Mouse (Mus musculus) brain, embryonic 14.5 days (tissue): ENCODE results near the gene Wdr62. TPM values are rescaled to one million over a fixed set of nuclear protein-coding genes. Genes with fewer than 3 reads are reported as not detected.
A peak's percentile ranks its signal among the peaks of the same experiment; 100 is the strongest.

Source experiments
- DNase-seq: peaks from one replicate; pipeline ENCODE4 v3.0.0-alpha.2; 2011; ENCODE audit warnings: low read depth
- CTCF ChIP-seq: fragments of 200-500 bp; IDR thresholded peaks from 2 replicates; pipeline ENCODE4 v1.5.1; 2012; ENCODE audit warnings: inconsistent platforms, mild to moderate bottlenecking, moderate library complexity, borderline replicate concordance; ENCODE audit not compliant: insufficient read depth, insufficient read length; ENCODE audit errors: extremely low read depth
- POLR2A ChIP-seq: fragments of 200-500 bp; IDR thresholded peaks from 2 replicates; pipeline ENCODE4 v1.6.1; 2012; ENCODE audit warnings: mild to moderate bottlenecking, inconsistent platforms, borderline replicate concordance; ENCODE audit not compliant: poor library complexity, insufficient read depth, insufficient read length, severe bottlenecking; ENCODE audit errors: extremely low read depth
- polyA plus RNA-seq: library from polyadenylated mRNA; depleted of rRNA; stranded (reverse); fragments of >200 nt; gene quantifications from 2 replicates; pipeline ENCODE4 v1.2.3, GENCODE M21; 2012; rRNA removed

The Wdr62 gene
- polyA plus RNA-seq, result 15.2 and 26.2 TPM in 2 replicates

DNA sequence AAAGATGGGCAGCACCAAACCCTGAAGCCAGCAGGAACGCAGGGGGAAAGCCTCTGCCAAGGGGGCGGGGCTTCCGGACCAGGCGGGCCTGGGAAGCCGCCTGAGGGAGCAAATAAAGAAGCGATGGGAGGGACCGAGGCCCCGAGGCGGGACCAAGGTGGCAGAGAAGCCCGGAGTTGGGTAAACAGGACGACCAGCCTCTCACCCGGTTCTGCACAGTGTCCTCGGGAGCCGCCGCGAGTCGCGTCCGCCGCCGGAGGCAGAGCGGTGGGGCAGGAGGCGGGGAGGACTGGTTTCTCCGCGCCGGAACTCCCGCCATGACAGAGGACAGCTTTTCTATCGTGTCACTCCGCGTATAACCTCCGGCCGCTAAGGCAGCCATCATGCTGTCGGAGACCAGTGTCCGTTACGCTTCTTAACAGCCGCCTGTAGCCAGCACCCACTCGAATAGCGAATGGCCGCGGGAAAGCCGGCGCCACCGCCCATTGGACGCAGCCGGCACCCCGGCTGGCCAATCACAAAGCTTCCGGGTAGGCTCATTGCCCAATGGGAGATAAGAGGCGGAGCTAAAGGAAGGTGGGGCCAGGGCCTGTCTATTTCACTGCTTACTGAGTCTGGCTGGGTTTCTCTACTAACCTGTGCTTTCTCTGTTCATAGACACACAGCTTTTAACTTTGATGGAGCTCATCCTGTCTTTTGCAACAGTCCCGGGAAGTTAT is at the start of gene Wdr62, which contains the start of gene Thap8:
Gene Wdr62 (minus strand): TSS at position 469 of the 719 bp plus-strand sequence.
Gene Thap8 (plus strand): TSS at position 144 of the 719 bp plus-strand sequence.
- TF ChIP-seq CTCF, result no peak
- TF ChIP-seq POLR2A, result 0 out of 2 replicates have a peak, but pooled peaks have one; percentile 20
- peak; percentile 97 for DNase-seq

DNA sequence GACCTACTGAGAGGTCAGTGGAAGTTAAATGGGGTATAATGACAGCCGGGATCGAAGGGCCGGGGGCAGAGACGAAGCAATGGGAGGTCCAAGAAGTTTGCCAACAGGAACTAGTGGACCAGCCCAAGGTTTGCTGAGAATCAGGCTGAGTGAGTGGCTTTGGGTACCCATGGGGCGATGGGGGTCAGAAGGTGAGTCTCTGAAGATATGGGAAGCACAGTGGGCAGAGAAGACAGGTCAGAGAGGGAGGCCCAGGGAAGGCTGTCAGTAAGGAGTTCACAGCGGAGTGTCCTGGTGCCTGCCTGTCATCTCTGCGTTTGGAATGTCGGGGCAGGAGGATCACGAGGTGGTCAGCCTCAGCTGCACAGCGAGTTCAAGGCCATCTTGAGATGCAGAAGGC is 48.2 kb upstream of the Wdr62 start:
- TF ChIP-seq POLR2A, result no peak
- no peak for TF ChIP-seq CTCF
- DNase-seq, result no peak

DNA sequence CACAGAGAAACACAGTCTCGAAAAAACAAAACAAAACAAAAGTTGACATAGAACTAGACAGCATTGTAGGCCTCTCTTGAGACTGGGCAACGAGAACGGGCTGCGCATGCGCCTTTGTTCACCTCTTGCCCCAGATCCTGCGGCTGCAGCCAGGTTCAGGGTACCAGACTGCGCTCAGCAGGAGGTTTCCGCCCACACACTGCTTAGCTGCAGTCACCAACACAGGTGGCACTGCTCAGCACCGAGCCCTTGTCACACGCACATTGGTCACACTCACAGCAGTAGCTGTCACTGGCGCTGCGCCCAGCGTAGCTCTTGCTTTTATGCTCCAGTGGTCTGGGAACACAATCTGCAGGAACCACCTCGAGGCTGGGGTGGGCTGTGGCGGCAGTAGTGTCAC is 46.9 kb upstream of the Wdr62 start:
- TF ChIP-seq CTCF (no peak), POLR2A (no peak)

DNA sequence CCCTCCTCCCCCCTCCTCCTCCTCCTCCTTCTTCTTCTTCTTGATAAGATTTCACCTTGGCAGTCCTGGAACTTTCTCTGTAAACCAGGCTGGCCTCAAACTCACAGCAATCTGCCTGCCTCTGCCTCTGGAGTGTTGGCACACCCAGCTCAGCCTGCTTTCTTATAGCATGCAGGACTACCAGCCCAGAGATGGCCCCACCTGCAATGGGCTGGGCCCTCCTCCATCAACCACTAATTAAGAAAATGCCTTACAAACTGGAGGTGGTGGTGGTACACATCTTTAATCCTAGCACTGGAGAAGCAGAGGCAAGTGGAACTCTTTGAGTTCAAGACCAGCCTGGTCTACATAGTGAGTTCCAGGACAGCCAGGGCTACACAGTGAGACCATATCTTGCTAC is 46.2 kb upstream of the Wdr62 start:
- DNase-seq, result no peak
- TF ChIP-seq POLR2A (no peak), CTCF (no peak)

More for the DNA sequence above, 46.9 kb upstream of the Wdr62 start:
- peak; percentile 58 for DNase-seq

DNA sequence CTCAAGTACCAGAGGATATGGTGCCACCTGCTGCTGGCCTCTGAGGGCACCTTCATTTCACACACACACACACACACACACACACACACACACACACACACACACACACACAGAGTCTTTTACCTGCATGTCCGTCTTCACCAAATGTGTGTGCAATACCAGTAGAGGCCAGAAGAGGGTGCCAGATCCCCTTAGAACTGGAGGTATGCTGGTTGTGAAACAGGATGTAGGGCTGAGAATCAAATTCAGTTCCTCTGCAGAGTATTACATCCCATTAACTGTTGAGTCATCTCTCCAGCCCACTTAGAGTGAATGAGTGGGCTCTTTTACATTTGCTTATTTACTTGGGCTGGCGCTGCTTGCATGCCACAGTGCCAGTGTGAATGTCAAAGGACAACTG is 45.1 kb upstream of the Wdr62 start:
- peak; percentile 28 for DNase-seq

DNA sequence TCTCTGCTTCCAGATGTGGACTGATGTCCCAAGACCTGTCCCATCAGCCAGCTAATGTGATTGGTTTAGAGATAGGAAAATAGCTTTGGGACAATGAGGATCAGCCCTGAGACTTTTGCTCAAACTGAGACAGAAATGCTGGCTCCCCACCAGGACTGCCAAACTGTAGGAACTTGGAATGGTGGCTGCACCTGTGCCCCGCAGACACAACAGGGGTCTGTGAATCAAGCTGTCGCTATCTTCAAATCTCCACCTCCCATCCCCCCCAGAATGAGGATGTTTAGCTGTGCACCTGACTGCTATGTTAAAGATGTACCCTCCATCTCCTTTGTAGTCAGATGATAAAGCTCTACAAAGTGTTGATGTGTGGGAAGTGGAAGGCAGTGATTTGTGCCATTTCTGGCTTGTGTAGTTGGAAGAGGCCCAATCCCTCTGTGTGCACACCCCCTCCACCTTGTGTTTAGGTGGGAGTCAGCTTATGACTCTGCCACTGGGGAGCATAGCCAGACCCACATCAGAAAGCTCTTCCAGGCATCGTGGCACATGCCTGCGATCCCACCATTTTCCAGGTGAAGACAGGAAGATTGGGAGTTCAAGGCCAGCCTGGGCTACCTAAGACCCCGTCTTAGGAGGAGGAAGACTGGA is 44.2 kb upstream of the Wdr62 start:
- no peak for TF ChIP-seq POLR2A
- TF ChIP-seq CTCF, result no peak
- no peak for DNase-seq

More for the DNA sequence above, 45.1 kb upstream of the Wdr62 start:
- peak; percentile 58; the same call in 1 of the 2 replicates for TF ChIP-seq CTCF
- no peak for TF ChIP-seq POLR2A

DNA sequence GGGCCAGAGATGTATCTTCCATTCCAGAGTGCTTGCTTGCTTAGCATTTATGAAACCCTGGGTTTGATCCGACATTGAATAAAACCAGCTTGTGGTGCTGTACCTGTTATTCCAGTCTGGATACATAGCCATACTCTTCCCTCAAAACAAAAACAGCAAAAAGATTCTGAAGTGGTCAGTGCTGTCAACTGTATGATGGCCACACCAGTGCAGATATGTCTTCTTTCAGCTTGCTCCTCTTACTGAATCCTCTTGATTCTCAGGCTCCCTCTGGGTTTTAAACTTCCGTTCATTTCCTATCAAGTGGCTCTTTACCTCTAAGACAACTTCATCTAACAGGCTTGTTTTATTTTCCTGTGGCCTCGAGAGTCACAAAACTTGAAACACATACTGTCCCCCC is 43.6 kb upstream of the Wdr62 start, which contains the start of gene Sdhaf1:
Gene Sdhaf1 (minus strand): TSS at position 101 of the 400 bp plus-strand sequence.
- TF ChIP-seq CTCF, result no peak
- TF ChIP-seq POLR2A, result no peak

DNA sequence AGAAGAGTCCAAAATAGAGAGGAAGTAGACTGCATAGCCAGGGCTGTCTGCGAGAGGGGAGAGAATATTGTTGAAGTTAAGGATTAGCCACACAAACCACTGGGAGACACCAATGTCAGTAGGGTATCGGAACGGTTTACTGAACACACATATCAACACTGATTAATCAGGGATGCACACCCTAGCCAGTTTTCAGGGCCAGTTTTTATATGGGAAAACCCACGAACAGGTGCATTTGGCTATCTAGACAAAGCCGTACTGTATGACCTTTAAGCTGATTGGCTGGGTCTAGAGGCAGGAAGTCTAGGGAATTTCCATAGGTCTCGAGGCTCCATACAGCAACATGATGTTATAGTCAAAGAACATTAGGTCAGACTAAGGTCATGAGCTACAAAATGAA is 42.6 kb upstream of the Wdr62 start:
- DNase-seq, result no peak
- no peak for TF ChIP-seq CTCF
- TF ChIP-seq POLR2A, result no peak

More for the DNA sequence above, 43.6 kb upstream of the Wdr62 start, which contains the start of gene Sdhaf1:
- DNase-seq, result no peak

DNA sequence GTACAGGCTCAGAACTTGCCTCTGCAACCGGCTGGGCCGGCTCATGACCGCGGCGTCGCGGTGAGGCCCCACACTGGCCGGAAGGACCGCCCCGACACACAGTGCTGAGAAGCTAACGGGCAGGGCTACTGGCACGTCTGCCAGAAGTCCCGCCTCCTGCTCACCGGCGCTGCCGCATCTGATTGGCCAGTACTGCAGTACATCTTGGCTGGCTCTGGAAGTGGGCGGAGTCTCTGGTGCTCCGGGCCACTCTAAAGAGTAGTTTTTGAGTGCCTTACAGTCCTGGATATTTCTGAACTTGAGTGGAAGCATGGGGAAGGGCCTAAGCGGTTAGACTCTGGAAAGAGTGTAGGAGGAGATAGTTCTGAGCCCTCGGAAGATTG is 42.1 kb upstream of the Wdr62 start:
- TF ChIP-seq POLR2A, result peak; percentile 88; the same call in 1 of the 2 replicates
- no peak for TF ChIP-seq CTCF
- DNase-seq, result peak; percentile 99

DNA sequence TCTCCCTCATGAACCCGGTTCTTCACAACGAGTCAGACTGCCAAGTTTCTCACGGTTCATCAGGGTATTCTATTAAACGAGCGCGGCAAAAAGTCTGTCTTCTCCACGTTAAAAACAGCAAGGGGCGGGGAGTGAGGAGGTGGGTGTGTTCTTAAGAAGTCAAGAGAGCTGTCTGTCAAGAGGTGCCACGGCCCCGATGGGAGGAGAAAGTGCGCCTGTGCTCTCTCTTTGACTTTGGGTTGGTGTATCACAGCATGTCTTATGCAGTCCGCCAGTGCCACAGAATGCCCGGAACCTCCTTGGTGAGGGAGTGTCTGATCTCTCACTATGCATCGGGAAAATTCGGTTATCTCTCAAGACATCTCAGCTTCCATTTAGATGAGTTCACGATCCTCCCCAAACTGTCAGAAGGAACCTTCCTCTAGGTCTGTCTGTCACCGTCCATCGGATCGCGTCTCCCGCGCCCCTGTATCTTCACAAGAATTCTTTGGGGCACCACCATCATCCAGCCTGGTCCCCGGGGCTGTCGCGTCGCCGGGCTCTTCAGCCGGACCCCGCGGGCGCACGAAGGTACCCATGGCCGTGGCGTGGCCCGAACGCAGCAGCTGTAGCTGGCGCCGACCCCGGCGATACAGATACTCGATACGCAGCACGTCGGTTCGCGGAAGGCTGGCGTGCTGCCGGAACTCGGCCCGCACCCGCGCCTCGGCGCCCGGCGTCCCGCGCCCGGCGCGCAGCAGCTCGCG is 41.5 kb upstream of the Wdr62 start, which contains the start of gene E130208F15Rik:
Gene E130208F15Rik (plus strand): TSS at position 202 of the 746 bp plus-strand sequence.
- DNase-seq, result peak; percentile 83
- TF ChIP-seq CTCF (no peak), POLR2A (no peak; the same call in 1 of the 2 replicates)

DNA sequence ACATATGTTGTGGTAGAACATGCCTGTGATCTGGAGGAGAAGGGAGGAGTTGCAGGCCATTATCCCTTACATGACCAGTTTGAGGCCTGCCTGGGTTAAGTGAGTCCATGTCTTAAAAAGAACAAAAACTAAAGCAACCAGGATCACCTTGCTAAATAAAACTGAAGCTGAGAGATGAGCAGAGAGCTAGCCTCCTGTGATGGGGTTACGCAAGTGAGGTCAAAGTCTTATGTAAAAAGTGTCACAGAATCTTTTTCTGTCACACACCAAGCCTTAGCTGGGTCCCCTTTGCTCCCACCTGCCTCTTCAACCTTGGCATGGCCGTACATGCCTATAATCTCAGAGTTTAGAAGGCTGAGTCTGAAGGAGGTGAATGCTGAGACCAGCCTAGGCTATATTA is 40.7 kb upstream of the Wdr62 start:
- no peak for DNase-seq
- no peak for TF ChIP-seq CTCF
- no peak for TF ChIP-seq POLR2A
